Mouse (Mus musculus) frontal cortex, postnatal 10 days (tissue): ENCODE results near the gene Cdkal1.

Experiments used
- DNase-seq, 2 experiments: peaks; one replicate each; pipeline ENCODE4 v3.0.0; 2022; ENCODE audit warnings: low spot score in 2 of 2, mixed read lengths in 1 of 2

The Cdkal1 gene

DNA sequence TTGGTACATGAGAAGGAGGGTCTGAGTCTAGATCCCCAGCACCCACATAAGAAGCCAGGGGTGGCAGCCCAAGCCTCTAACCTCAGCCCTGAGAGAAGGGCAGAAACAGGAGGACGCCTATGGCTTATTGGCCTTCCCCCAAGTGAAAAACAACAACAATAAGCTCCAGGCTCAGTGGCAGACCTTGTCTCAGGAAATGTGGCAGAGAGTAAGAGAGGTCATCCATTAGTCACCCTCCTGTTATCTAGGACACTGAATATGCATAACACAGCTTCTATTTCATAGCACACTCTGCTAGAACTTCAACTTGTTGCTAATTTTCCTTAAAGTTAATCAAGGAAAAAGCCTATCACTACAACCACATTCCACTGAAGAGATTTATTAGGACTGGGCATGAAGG, 154.1 kb downstream of the Cdkal1 start:
- no peak for DNase-seq

DNA sequence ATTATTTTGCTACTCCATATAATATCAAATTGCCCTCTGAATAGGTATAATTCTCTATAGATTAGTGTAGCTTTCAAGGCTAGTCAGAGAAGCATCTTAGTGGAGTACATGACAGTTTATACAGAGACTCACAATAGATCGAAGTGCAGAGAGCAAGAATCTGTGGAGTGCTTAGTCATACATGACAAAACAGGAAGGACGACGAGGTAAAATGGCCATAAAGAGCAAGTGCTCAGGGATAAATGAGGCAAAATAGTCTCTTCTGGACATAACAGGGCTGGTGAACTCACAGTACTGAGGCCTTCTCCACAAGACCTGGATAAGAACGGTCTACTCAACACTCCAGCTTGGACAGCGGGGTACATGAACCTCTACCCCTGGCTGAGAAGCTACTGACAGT, 155.6 kb downstream of the Cdkal1 start:
- DNase-seq: no peak

DNA sequence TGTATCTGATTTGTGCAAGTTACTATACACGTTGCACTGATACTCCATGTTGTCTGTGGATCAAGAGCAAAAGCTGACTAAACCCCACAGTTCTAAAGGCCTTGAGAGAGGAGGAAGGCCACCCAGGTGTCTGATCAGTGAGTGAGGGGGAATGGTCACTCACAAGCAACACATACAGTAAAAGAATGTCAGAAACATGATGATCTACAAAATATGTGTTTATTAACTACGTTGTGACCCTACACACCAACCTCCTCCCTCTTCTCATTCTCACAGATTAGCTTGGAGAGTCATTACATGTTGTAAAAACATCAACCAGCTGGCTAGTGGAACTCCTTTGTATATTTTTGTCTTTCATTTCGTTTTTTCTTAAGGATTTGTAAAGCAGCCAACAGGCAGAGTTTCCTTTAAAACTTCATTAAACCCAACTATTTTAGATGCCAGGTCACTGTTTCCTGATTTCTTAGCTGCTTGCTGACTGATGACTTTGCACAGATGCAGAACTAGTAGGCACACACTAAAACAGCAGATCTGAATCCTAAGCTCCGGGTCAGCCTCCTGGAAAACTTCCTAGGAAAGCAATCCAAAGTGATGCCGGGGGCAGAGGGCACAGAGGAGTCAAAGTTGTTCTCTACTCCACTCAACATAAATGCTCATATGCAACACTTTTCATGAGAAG, 157.0 kb downstream of the Cdkal1 start:
- DNase-seq: no peak

DNA sequence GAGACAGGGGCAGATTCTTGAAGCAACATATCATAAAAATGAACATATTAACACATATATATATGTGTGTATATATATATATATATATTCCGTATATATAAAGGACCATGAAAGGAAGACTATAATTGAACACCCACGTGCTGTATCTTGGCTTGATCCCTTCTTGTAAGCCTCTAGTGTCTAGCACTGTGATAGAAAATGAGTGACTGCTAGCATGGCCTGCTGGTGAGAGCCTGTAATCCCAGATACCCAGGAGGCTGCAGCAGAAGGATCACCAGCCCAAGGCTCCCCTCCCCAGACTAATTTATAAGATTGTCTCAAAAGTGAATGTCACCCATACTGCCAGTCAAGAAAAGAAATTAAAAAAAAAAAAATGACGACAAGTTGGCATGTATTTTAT, 158.2 kb downstream of the Cdkal1 start:
- no peak for DNase-seq

DNA sequence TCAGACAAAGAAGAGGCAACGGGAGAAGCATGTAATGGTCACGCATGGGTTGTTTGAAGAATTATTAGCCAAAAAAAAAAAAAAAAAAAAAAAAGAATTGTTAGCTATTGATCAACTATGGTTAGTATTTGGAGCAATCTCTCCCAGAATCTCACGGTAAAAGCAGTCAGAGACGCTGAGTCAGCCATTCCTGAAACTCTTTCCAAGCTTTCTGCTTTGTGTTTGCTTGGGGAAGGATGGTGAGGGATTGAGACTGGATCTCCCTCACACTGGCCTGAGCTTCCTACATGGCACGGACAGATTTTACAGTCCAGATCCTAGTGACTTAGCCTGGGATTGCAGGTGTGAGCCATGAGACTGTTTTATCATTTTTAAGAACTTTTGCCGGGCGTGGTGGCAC, 164.7 kb downstream of the Cdkal1 start:
- DNase-seq: no peak

DNA sequence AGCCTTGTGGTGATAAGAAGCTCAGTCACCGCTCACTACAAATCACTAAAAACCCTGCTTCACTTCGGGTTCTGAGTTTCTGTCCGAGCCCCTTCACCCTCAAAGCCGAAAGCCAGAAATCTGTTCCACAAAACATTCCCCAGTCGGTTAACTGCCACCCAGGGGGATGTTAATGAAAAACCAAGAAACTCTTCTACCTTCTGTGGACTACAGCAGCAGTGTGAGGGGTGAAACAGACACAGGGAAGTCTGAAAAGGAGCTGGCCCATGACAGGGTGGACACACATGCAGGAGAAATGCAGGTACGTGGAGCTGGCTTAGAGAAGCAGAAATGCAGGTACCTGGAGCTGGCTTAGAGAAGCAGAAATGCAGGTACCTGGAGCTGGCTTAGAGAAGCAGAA, 166.6 kb downstream of the Cdkal1 start:
- no peak for DNase-seq

DNA sequence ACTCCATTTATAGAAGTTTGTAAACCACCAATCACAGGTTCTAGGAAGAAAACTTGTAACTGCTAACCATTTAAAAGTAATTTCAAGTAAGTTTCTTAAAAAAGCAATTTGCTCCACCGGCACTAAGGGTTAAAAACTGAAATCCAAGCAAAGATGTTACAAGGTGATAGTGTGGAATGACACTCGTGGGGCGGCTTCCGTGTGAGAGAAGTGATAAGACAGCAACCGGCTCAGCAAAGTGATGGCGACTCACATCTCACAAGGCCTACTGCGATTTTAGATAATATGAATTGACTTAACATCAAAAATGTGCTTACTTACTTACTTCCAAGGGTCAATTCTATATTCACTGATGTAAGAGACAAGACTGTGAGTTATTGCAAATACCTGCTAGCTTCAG, 167.6 kb downstream of the Cdkal1 start:
- DNase-seq: no peak

DNA sequence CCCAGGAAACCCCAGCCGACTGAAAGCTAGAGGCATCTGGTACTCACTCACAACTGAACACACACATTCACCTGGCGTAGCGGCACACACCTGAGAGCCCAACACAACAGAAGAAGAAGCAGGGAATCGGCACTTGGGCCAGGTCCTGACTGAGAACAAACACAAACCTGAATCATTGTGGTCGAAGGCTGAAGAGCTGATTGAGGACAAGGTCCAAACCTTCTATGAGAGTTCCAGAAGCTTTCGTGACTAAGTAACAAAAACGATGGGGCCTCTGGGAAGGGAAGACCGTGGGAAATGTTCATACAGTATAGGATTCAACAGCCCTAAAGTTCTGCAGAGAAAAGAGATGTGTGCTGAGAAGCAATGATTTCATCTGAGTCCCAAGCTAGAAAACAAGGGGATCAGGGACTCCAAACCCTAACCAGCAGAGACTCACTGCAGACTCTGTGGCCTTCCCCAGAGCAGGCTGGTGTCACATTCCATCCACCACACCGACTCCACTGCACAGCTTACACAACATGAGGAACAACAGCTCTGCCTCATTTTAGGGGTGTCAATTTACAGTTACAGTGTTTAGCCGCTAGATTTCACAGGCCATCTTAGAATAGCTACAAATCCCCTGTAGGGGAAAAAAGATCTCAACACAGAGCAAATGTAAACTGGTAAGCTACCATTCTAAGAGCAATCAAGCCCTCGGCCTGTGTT, 175.8 kb downstream of the Cdkal1 start:
- DNase-seq: no peak

DNA sequence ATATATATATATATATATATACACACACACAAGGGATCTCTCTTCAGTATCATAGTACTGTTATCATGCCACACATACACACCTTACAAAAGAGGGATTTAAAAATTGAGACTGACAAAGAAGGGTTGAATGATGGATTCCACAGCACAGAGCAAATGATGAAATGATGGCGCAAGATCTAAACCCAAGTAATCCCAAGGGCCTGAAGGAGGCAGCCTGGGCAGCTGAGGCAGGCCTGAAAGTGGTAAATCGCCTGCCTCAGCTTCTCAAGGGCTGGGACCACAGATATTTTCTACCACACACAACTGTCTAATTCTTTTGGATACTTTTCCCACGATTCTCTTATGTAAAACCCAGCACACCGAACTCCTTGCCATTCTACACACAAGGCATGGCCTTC, 177.9 kb downstream of the Cdkal1 start:
- no peak for DNase-seq

DNA sequence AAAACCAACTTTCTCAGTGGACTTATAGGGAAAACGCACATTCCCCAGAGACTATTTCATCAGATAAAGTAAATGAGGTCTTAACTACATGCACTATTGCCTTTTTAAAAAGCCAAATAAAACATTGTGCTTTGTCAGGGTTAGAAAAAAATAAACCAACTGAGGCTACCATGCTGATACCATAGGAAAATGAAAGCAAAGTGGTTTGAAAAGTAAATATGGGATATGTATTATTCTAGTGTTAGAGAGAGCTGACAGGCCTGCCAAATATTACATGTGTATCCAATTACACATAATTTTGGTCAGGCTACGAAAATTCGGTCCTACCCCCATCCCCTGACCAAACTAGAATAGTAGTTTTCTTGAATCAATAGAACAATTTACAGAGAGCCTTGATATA, 184.8 kb downstream of the Cdkal1 start:
- DNase-seq: no peak

DNA sequence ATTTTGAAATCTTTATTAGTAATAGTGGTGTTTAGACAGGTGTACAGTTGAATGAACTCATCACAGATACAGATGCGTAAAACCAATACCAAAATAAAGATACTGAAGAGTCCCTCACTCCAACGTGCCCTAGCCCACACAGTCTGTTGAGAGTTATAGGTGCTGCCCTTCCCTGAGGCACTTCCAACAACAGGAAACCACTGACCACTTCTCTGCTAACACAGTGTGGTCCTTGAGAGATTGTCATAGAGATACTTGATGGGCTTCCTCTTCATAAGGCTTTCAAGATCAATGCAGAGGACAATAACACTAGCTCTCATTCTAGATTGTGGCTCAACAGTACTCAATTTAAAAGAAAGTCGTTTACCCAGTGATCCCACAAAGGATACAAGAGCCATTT, 191.6 kb downstream of the Cdkal1 start:
- DNase-seq: no peak

DNA sequence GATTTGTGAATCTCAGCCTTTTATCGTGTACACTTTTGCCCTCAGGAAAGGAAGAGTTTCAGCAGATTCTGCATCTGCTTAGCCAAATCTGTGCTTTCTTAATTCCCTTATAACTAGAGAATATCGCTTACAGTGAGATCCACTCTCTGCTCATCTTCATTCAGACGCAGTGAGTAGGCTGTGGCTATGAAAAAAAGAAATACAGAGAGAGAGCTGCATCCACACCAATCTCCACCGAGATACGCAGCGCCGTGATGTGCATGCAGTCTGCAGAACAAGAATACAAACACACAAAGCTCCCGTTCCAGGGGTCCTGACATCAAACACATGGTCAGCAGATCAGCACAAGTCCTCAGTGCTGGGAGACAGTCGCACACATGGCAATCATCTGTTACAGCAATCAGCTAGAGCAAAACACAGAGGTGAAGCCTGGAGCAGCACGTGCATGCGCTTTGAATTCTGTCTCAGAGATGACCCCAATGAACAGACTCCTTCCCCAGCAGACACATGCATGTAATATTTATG, 199.6 kb downstream of the Cdkal1 start:
- DNase-seq: no peak

DNA sequence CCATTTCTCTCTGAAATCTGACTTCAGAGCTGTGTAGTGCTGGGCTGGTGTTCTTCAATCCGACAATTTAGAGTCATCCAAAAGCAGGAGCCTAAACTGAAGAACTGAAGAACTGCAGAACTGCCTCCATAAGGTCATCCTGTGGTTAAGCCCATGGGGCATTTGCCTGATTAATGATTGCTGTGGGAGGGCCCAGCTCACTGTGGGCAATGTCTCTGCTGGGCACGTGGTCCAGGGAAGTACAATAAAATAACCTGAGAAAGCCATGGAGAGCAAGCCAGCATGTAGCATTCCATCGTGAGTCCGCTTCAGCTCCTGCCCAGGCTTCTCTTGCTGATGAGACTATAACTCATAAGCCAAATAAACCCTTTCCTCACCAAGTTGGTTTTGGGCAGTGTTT, 202.1 kb downstream of the Cdkal1 start:
- no peak for DNase-seq

DNA sequence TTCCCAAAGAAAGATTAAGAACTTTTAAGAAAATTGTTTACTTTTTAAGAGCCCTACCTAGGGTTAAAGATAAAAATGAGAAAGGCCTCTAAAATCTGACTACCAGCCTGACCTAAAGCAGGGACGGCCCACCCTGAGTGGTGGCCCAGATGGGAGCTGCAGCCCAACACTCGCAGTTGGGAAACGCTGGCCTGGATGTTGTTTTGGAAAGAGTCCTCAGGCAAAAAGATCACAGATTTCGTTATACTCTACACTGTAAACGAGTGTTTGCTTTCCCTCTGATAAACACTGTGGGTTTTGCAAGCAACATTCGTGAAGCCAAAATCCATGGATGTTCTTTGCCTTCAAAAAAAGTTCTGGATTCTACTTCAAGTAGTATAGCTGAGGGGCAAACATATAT, 202.7 kb downstream of the Cdkal1 start:
- DNase-seq: no peak

DNA sequence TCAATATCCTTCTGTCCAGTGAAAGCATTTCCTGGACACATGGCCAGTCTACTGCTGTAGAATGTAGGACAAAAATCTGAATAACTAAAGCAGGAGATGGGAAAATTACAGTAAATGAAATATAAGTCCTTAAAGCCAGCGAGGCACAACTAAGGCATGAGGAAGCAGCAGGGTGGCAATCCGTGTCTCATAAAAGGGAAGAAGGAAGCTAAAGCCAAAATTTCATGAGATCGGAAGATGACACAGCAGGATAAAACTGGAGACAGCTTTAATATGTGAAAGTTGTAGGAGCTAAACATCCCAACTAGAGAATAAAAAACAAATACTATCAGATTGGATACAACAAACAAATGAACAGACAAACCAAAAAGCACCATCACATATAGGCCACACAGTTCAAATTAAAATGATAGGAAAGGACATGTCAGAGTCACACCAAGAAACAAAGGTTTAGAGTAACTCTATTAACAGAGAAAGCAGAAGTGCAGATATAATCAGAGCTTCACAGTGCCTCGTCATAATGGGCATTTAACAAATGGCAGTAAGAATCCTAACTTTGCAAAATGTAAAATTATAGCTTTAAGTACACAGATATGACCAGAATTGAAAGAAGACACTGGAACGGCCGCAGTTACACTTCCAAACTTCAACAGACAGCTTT, 204.8 kb downstream of the Cdkal1 start:
- DNase-seq: no peak

DNA sequence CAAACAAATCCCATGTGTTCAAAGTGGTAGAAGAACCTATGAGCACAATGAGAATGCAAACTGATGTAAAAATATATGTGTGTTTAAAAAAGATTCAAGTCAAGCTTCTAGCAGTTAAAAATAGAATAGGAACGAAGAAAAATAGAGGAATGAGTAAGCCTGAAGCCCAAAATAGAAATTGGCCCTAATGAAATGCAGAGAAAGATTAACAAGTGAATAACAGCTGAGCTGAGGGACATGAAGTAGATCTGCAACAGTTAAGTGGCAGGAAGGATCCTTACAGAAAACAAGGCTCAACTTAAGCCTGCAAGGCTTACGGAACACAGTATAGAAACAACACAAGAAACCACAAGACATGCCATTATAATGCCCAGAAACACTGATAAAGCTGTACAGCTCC, 205.9 kb downstream of the Cdkal1 start:
- DNase-seq: no peak

DNA sequence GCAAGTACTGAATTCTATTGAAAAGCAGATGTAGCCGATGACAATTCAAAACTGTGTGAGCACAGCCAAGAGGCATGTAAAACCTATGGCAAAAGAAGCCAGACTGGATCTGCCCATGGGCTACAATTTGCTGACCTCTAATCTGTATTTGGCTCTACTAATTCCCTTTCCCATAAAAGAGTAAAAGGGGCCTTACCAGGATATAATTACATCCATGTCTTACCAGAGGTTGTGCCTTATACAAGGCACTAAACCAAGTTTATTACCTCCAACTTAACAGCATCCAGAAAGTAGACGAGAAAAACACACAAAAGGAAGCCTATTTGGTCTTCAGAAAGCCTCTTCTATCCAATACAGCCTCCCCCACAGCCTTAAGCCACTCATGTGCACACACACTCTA, 213.2 kb downstream of the Cdkal1 start:
- DNase-seq: no peak

DNA sequence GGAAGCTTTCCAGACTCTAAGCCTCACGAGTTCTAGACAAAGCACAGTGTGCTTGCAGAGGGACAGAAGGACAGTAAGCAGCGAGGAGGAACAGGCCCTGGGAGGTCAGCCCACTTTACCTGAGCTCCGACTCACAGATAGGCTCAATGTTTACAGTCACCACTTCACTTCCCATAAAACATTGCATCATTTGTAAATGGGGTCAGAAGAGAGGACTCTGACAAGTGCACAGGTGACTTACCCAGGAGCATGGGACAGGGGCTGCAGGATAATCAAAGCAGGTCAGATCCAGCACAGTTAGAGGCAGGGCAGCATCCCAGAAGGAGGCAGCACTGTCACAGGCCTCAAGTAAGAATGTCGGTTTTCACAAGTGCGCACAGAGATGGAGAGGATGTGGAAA, 214.3 kb downstream of the Cdkal1 start:
- DNase-seq: no peak

DNA sequence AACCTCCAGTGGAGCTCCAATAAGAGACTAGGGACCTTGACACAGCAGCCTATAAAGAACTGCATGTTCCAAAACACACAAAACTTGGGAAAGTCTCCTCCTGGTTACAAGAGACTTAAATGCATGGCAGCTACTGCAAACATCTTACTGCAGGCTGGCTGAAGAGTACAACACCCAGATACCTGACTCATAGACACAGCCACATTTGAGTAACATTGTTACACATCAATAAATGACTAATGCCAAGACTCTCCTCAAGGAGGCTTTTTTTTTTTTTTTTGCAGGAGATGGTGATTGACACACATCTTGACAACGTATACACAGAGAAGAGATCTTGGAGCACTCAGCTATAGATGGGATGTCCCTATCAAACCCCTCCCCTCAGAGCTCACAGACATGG, 215.3 kb downstream of the Cdkal1 start:
- no peak for DNase-seq

DNA sequence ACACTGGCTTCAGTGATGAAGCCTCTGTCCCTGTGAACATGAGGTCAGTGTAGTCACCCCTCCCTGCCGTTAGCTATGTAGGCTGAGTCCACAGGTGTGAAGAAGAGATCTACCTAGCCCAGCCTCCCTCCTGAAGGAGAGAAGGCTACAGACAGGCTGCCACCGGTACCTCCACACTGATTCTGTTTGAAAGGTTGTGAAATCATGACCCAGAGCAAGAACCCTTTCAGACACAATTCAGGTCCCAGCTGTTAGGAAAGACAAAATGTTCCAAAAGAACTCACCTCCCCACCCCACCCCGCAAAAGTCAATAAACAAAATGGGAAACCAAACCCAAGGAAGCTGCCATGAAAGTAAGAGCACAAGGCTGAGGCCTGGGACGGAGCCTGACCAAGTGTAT, 217.2 kb downstream of the Cdkal1 start:
- no peak for DNase-seq

DNA sequence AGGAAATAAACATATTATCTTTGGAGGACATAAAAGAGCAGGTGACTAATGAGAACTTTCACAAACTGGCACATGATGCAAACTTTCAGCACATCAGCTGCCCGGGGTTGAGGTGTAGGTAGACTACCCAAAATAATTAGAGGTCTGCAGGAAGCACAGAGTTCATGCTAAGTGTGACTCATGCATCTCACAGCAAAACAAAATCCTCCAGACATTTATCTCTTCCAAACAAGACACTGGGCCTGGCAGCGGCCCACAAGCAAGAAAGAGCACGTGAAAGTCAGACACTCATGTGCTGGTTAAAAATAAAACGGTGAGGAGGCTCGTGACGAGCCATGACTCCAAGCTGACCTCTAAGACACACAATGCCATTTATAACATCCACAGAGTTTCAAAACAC, 217.7 kb downstream of the Cdkal1 start:
- no peak for DNase-seq

DNA sequence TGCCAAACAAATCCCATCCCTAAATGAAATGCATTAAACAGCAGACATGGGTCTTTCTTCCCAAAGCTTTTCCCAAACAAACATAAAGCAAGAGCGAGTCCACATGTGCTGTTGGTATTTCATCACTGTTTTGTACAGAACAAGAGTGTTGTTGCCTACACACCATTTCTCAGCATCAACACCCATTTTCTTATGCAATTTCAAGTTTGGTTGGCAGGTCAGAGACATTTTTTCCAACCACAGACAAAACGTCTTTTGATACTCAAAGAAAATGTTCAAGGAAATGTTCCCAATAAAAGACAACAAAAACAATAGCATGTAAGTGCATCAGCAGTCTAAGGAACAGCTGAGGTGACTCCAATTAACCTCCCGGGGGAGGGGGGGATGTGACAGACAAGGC, 219.9 kb downstream of the Cdkal1 start:
- no peak for DNase-seq

DNA sequence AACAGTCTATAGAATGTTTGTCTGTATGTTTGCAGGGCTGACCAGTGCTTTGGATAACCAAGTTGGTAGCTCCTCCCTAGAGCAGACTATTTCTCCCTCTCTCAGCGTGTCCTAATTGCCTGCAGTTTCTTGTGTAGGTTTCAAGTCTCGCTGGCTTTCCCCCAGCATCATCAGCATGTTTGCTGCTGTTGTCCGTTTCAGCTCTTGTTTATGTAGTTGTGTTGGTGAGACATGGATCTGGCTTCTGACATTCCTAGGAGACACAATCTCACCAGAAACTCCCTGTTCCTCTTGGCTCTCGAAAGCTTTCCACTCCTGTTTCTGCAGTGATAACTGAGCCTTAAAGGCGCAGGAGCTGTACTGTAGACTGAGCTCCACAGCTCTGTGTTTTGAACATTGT, 224.1 kb downstream of the Cdkal1 start:
- DNase-seq: no peak
